ENCODE assay signal across 16 mouse cellular contexts in genomic region chr11:53839147-53839546, GRCm38 (mm10). TPM values are rescaled to one million over a fixed set of nuclear protein-coding genes. Genes with fewer than 3 reads are reported as not detected.
DNase-seq lines count a peak whose midpoint lies in the region; ATAC-seq and TF ChIP-seq lines count a peak whose summit lies in the region.
"Had no signal": no experiment of that assay in that cellular context is flagged by ENCODE, and none has a peak within 500 bp of the region (broad histone marks: within the 10 kb centered on the region; RNA-seq: fewer than 3 reads in every experiment).

No protein-coding gene starts in this region.

- no peak overlapping the region for H3K4me3 ChIP-seq in liver, postnatal 0 days (ENCODE audit: low read depth, low read length)
- H3K4me3 ChIP-seq in embryonic facial prominence, embryonic 10.5 days: no peak overlapping the region
- no peak overlapping the region for H3K4me3 ChIP-seq in small intestine, adult 2 months (ENCODE audit: low read depth, low read length)
- H3K4me3 ChIP-seq: embryonic facial prominence, embryonic 12.5 days; forebrain, embryonic 13.5 days; hindbrain, embryonic 15.5 days; limb, embryonic 13.5 days; megakaryocyte, embryonic 14.5 days; neural tube, embryonic 13.5 days had no signal

- H3K9me3 ChIP-seq in liver, postnatal 0 days (ENCODE audit: low read length): no peaks in the 10 kb centered on the region
- H3K9me3 ChIP-seq in embryonic facial prominence, embryonic 10.5 days: no peaks in the 10 kb centered on the region
- H3K9me3 ChIP-seq: embryonic facial prominence, embryonic 12.5 days; forebrain, embryonic 13.5 days; G1E; hindbrain, embryonic 15.5 days; limb, embryonic 13.5 days; megakaryocyte, embryonic 14.5 days; neural tube, embryonic 13.5 days had no signal

- peak; percentile 25 for DNase-seq in liver, postnatal 0 days
- DNase-seq in liver: no peak
- DNase-seq in embryonic facial prominence, embryonic 10.5 days (ENCODE audit: low spot score): no peak
- DNase-seq in thymus, postnatal 36 days: peak; percentile 62 to 81
- DNase-seq in right cerebral cortex, adult 2 months (ENCODE audit: low spot score in 2 of 2): no peak
- no peak for DNase-seq in left cerebral cortex, postnatal 4 days
- no peak for DNase-seq in lung, adult 18-20 months
- DNase-seq: right cerebral cortex, postnatal 4 days had no signal

- ATAC-seq in liver, postnatal 0 days: peak; percentile 44; the same call in 1 of the 2 replicates
- ATAC-seq: forebrain, embryonic 13.5 days had no signal

- no peak for TF ChIP-seq EP300 in liver, postnatal 0 days (IDR thresholded peaks at IDR 0.05; ENCODE audit: low read depth)

- H3K4me2 ChIP-seq in liver, postnatal 0 days (ENCODE audit: low read depth, low read length): no peak overlapping the region
- H3K4me2 ChIP-seq: embryonic facial prominence, embryonic 12.5 days; forebrain, embryonic 13.5 days; hindbrain, embryonic 15.5 days; limb, embryonic 13.5 days; neural tube, embryonic 13.5 days had no signal

- peak; percentile 45 for TF ChIP-seq CTCF in liver, postnatal 0 days (IDR thresholded peaks at IDR 0.05; ENCODE audit: low read depth)
- TF ChIP-seq CTCF in small intestine, adult 2 months (IDR thresholded peaks at IDR 0.05; ENCODE audit: extremely low read depth, insufficient read length, insufficient replicate concordance, low read depth, low read length): no peak

- intact Hi-C loops in left cerebral cortex, postnatal 4 days (cut with DNase I): no loop called here

- H3K9ac ChIP-seq in liver, postnatal 0 days (replicated peaks): no peak overlapping the region
- H3K9ac ChIP-seq: embryonic facial prominence, embryonic 12.5 days; forebrain, embryonic 13.5 days; hindbrain, embryonic 15.5 days; limb, embryonic 13.5 days; neural tube, embryonic 13.5 days had no signal

- no peaks in the 10 kb centered on the region for H3K27me3 ChIP-seq in liver, postnatal 0 days (ENCODE audit: insufficient read depth, low read length)
- no peaks in the 10 kb centered on the region for H3K27me3 ChIP-seq in embryonic facial prominence, embryonic 10.5 days (replicated peaks; ENCODE audit: low read depth, poor library complexity, severe bottlenecking)
- no peaks in the 10 kb centered on the region for H3K27me3 ChIP-seq in small intestine, adult 2 months (ENCODE audit: control insufficient read depth, insufficient read depth, low read length)
- H3K27me3 ChIP-seq: embryonic facial prominence, embryonic 12.5 days; hindbrain, embryonic 15.5 days; neural tube, embryonic 13.5 days had no signal

- H3K4me1 ChIP-seq in liver, postnatal 0 days (ENCODE audit: insufficient read depth): peaks cover 17% of the 10 kb centered on the region
- peaks cover 26% of the 10 kb centered on the region for H3K4me1 ChIP-seq in embryonic facial prominence, embryonic 10.5 days
- H3K4me1 ChIP-seq in small intestine, adult 2 months (ENCODE audit: control insufficient read depth, insufficient read depth, insufficient read length, low read length): peaks cover 57% of the 10 kb centered on the region
- H3K4me1 ChIP-seq: forebrain, embryonic 13.5 days; hindbrain, embryonic 15.5 days; neural tube, embryonic 13.5 days had no signal

- WGBS in liver, postnatal 0 days (ENCODE audit: insufficient replicate concordance): 50% methylated on average over 6 of the region's 6 CpGs
- 79% methylated on average over 6 of the region's 6 CpGs for WGBS in embryonic facial prominence, embryonic 10.5 days
- WGBS in small intestine, adult 2 months: 24% methylated on average over 6 of the region's 6 CpGs

- H3K36me3 ChIP-seq in liver, postnatal 0 days (replicated peaks; ENCODE audit: insufficient read depth, low read length): no peaks in the 10 kb centered on the region
- H3K36me3 ChIP-seq in embryonic facial prominence, embryonic 10.5 days (replicated peaks): no peaks in the 10 kb centered on the region
- no peaks in the 10 kb centered on the region for H3K36me3 ChIP-seq in small intestine, adult 2 months (ENCODE audit: control insufficient read depth, insufficient read depth, low read length)
- H3K36me3 ChIP-seq: embryonic facial prominence, embryonic 12.5 days; G1E; hindbrain, embryonic 15.5 days; limb, embryonic 13.5 days; neural tube, embryonic 13.5 days had no signal

- H3K27ac ChIP-seq in liver, postnatal 0 days (ENCODE audit: low read depth): no peak overlapping the region
- H3K27ac ChIP-seq in embryonic facial prominence, embryonic 10.5 days (replicated peaks): peak overlapping the region; percentile 16; the same call in 1 of the 2 replicates
- H3K27ac ChIP-seq in small intestine, adult 2 months (ENCODE audit: insufficient read depth, low read depth, low read length): peak overlapping the region; percentile 98
- H3K27ac ChIP-seq: embryonic facial prominence, embryonic 12.5 days; forebrain, embryonic 13.5 days; hindbrain, embryonic 15.5 days; limb, embryonic 13.5 days; neural tube, embryonic 13.5 days had no signal

- TF ChIP-seq POLR2A in small intestine, adult 2 months (IDR thresholded peaks at IDR 0.05; ENCODE audit: low read depth, low read length): no peak

RNA-seq across cellular contexts. Expression of gene Gm12216, which starts 19.9 kb away (rescaled TPM):
- polyA plus RNA-seq in liver, postnatal 0 days (2015; fragmentation: Nextera tagmentation; extraction: Ambion mirVana): 1.1 and 1.5 TPM in 2 replicates
- not detected in 2 replicates for polyA plus RNA-seq in embryonic facial prominence, embryonic 10.5 days (2016; fragmentation: Nextera tagmentation; extraction: Ambion mirVana)
- polyA plus RNA-seq in small intestine, adult 2 months (2012; rRNA removed): 5.8 and 12.4 TPM in 2 replicates
- 1 to 10 TPM; 1.1 to 1.3 TPM for total RNA-seq in left cerebral cortex, postnatal 4 days (2021)
- polyA plus RNA-seq: G1E had no signal

RNA-seq across cellular contexts. Expression of gene Slc22a5, which starts 52.3 kb away (rescaled TPM):
- polyA plus RNA-seq in liver, postnatal 0 days (2015; fragmentation: Nextera tagmentation; extraction: Ambion mirVana): 6.8 and 7.2 TPM in 2 replicates
- polyA plus RNA-seq in embryonic facial prominence, embryonic 10.5 days (2016; fragmentation: Nextera tagmentation; extraction: Ambion mirVana): 7.6 and 8.7 TPM in 2 replicates
- polyA plus RNA-seq in small intestine, adult 2 months (2012; rRNA removed): 22.1 and 44.2 TPM in 2 replicates
- total RNA-seq in left cerebral cortex, postnatal 4 days (2021): 10 to 100 TPM; 17.2 to 19.6 TPM

Comparison
In these comparisons a context has a peak if more than half of its experiments do, and no peak if none do; other contexts are left out.
1. DNase-seq: peak in liver, postnatal 0 days (single experiment) and thymus, postnatal 36 days (2 of 2); none in liver (single experiment), embryonic facial prominence, embryonic 10.5 days (single experiment), right cerebral cortex, adult 2 months (0 of 2), left cerebral cortex, postnatal 4 days (single experiment) and lung, adult 18-20 months (0 of 2).